Mouse (Mus musculus) heart, adult 2 months (tissue): ENCODE measurements around the gene Gnl1. TPM values are rescaled to one million over a fixed set of nuclear protein-coding genes. Genes with fewer than 3 reads are reported as not detected.

ENCODE experiments used
- DNase-seq, 2 experiments: peaks; one replicate each; pipeline ENCODE4 v3.0.0; 2021
- H3K27ac ChIP-seq: fragments of 200-600 bp; 2 replicates; pipeline ENCODE4 v1.8.1; 2022
- H3K27me3 ChIP-seq: fragments of 200-500 bp; 2 replicates; pipeline ENCODE4 v1.6.1; 2012; ENCODE audit warnings: mild to moderate bottlenecking, low read length, inconsistent platforms, mixed read lengths; ENCODE audit not compliant: control insufficient read depth, insufficient read depth
- H3K36me3 ChIP-seq: fragments of 200-500 bp; 2 replicates; pipeline ENCODE4 v1.6.1; 2012; ENCODE audit warnings: low read length, inconsistent platforms; ENCODE audit not compliant: control insufficient read depth, insufficient read depth
- H3K4me1 ChIP-seq: fragments of 200-500 bp; 2 replicates; pipeline ENCODE4 v1.6.1; 2011; ENCODE audit warnings: low read length; ENCODE audit not compliant: control insufficient read depth, insufficient read depth
- H3K4me3 ChIP-seq: fragments of 200-600 bp; 2 replicates; pipeline ENCODE4 v1.8.1; 2022
- H3K79me2 ChIP-seq: fragments of 200-500 bp; replicated peaks from 2 replicates; pipeline ENCODE4 v1.6.1; 2012; ENCODE audit warnings: mild to moderate bottlenecking, inconsistent platforms, low read length, moderate library complexity, mixed read lengths; ENCODE audit not compliant: control insufficient read depth, insufficient read depth
- H3K9ac ChIP-seq: fragments of 200-500 bp; 2 replicates; pipeline ENCODE4 v1.6.1; 2012; ENCODE audit warnings: low read depth, mild to moderate bottlenecking, control low read depth, inconsistent platforms, low read length, mixed read lengths
- CTCF ChIP-seq: fragments of 200-600 bp; IDR thresholded peaks from 2 replicates; pipeline ENCODE4 v1.8.1; 2022; ENCODE audit warnings: antibody characterized with exemption, mild to moderate bottlenecking, moderate library complexity
- EP300 ChIP-seq: fragments of 200-500 bp; IDR thresholded peaks from 2 replicates; pipeline ENCODE4 v1.6.1; 2011; ENCODE audit warnings: low read depth, low read length, control low read depth; ENCODE audit not compliant: insufficient read depth
- POLR2A ChIP-seq: fragments of 200-500 bp; IDR thresholded peaks from 2 replicates; pipeline ENCODE4 v1.6.1; 2011; ENCODE audit warnings: mild to moderate bottlenecking, low read depth, low read length, control low read depth; ENCODE audit not compliant: insufficient read depth
- WGBS: fragments of 180-500 bp; shearing (Covaris S2); methylation state at CpG from one replicate; pipeline ENCODE4 v1.1.7; 2018; 5-methylcytosine and 5-hydroxymethylcytosine counted together
- intact Hi-C: fragments of 180-260 bp; cut with DNase I; formaldehyde crosslinking; loops from one replicate; pipeline ENCODE4 v1.15.1; 2025
- polyA plus RNA-seq: library from polyadenylated mRNA; depleted of rRNA; stranded (reverse); fragments of >200 nt; gene quantifications from 2 replicates; pipeline ENCODE4 v1.2.3, GENCODE M21; 2012
- total RNA-seq, 2 experiments: library from RNA; stranded (reverse); gene quantifications; 2 replicates each; pipeline ENCODE4 v1.2.3; 2021

Gene Gnl1
- total and polyA plus RNA-seq, 3 experiments = 17.0 to 35.6 (median 27.4) TPM

GRCm38 (mm10) chr17:35980363-35980754 is 708 bp downstream of the Gnl1 start:
- Histone ChIP-seq H3K36me3 (no peaks in the 10 kb centered on the region), H3K4me3 (peak overlapping the region; percentile 65), H3K9ac (peak overlapping the region; percentile 57), H3K27ac (peak overlapping the region; percentile 89), H3K79me2 (no peaks in the 10 kb centered on the region), H3K4me1 (peaks cover 2% of the 10 kb centered on the region), H3K27me3 (no peaks in the 10 kb centered on the region)
- intact Hi-C loops = no loop called here
- WGBS = under 1% methylated on average over 29 of the region's 29 CpGs
- TF ChIP-seq POLR2A (no peak), CTCF (no peak), EP300 (no peak)
- peak; percentile 68 to 73 for DNase-seq

GRCm38 (mm10) chr17:35981776-35982175 is 2.1 kb downstream of the Gnl1 start:
- Histone ChIP-seq H3K27me3 (no peaks in the 10 kb centered on the region), H3K79me2 (no peaks in the 10 kb centered on the region), H3K4me3 (no peak overlapping the region), H3K4me1 (peaks cover 2% of the 10 kb centered on the region), H3K27ac (no peak overlapping the region), H3K36me3 (no peaks in the 10 kb centered on the region), H3K9ac (no peak overlapping the region)
- intact Hi-C loops = no loop called here
- no peak for DNase-seq
- 94% methylated on average over 9 of the region's 9 CpGs for WGBS
- TF ChIP-seq CTCF (no peak), POLR2A (no peak), EP300 (no peak)

- Histone ChIP-seq H3K27ac (no peak overlapping the region), H3K9ac (no peak overlapping the region), H3K4me1 (peaks cover 1% of the 10 kb centered on the region), H3K36me3 (no peaks in the 10 kb centered on the region), H3K4me3 (no peak overlapping the region), H3K79me2 (no peaks in the 10 kb centered on the region), H3K27me3 (no peaks in the 10 kb centered on the region)
- intact Hi-C loops = loop anchor here (5.0 kb wide), 1 partner anchor 164 kb away; no protein-coding TSS in a partner anchor
- no peak for TF ChIP-seq CTCF
- TF ChIP-seq POLR2A = no peak
- TF ChIP-seq EP300 = no peak
- DNase-seq = peak; percentile 32 to 40
- 30% methylated on average over 10 of the region's 10 CpGs for WGBS
Measured at GRCm38 (mm10) chr17:35991781-35992180, 12.1 kb downstream of the Gnl1 start.

GRCm38 (mm10) chr17:35993675-35994074 is 14.0 kb downstream of the Gnl1 start:
- 2% methylated on average over 17 of the region's 17 CpGs for WGBS
- DNase-seq = peak; percentile 81 to 85
- TF ChIP-seq EP300 (peak; percentile 92), CTCF (no peak)
- peak overlapping the region; percentile 72 for H3K27ac ChIP-seq
- no peaks in the 10 kb centered on the region for H3K27me3 ChIP-seq
- H3K36me3 ChIP-seq = no peaks in the 10 kb centered on the region
- peak overlapping the region; percentile 64 for H3K4me3 ChIP-seq
- peaks cover 4% of the 10 kb centered on the region for H3K4me1 ChIP-seq
- intact Hi-C loops = loop anchor here (1.0 to 5.0 kb wide), 2 partner anchors 56 to 166 kb away; no protein-coding TSS in a partner anchor
- H3K9ac ChIP-seq = no peak overlapping the region
- no peaks in the 10 kb centered on the region for H3K79me2 ChIP-seq

- peak overlapping the region; percentile 61; the same call in 1 of the 2 replicates for H3K9ac ChIP-seq
- WGBS = 2% methylated on average over 31 of the region's 31 CpGs
- DNase-seq = peak; percentile 84 to 88
- peak overlapping the region; percentile 72 for H3K27ac ChIP-seq
- intact Hi-C loops = loop anchor here (5.0 kb wide), 1 partner anchor 167 kb away; no protein-coding TSS in a partner anchor
- TF ChIP-seq CTCF = no peak
- peak; percentile 80 for TF ChIP-seq EP300
- TF ChIP-seq POLR2A = peak; percentile 96
- H3K4me1 ChIP-seq = peaks cover 6% of the 10 kb centered on the region
- peak overlapping the region; percentile 64 for H3K4me3 ChIP-seq
- no peaks in the 10 kb centered on the region for H3K36me3 ChIP-seq
- H3K27me3 ChIP-seq = no peaks in the 10 kb centered on the region
- H3K79me2 ChIP-seq = no peaks in the 10 kb centered on the region
Measured at GRCm38 (mm10) chr17:35994175-35994878, 14.7 kb downstream of the Gnl1 start.

GRCm38 (mm10) chr17:35994879-35995240 is 15.2 kb downstream of the Gnl1 start:
- H3K79me2 ChIP-seq = no peaks in the 10 kb centered on the region
- 3% methylated on average over 14 of the region's 14 CpGs for WGBS
- no peaks in the 10 kb centered on the region for H3K27me3 ChIP-seq
- intact Hi-C loops = loop anchor here (5.0 kb wide), 1 partner anchor 168 kb away; no protein-coding TSS in a partner anchor
- H3K27ac ChIP-seq = peak overlapping the region; percentile 72
- peak overlapping the region; percentile 64 for H3K4me3 ChIP-seq
- no peak for DNase-seq
- peaks cover 6% of the 10 kb centered on the region for H3K4me1 ChIP-seq
- H3K9ac ChIP-seq = peak overlapping the region; percentile 53
- no peak for TF ChIP-seq CTCF
- no peak for TF ChIP-seq POLR2A
- TF ChIP-seq EP300 = no peak
- no peaks in the 10 kb centered on the region for H3K36me3 ChIP-seq
